Mouse (Mus musculus) heart, postnatal 4 days (tissue): ENCODE results near the gene Prpf39. TPM values are rescaled to one million over a fixed set of nuclear protein-coding genes. Genes with fewer than 3 reads are reported as not detected.

Experiments
- total RNA-seq, 2 experiments: library from RNA; stranded (reverse); gene quantifications; 2 replicates each; pipeline ENCODE4 v1.2.3; 2021

The Prpf39 gene
- total RNA-seq, 2 experiments from 2014 or later: 24.4 to 26.3 TPM

Other genes starting within 250 kb of the Prpf39 start
- 1 to 10 TPM; 3.8 to 4.9 TPM for gene Gm527, start 118.4 kb upstream of the Prpf39 start, total RNA-seq
- gene Klhl28, start 70.8 kb upstream of the Prpf39 start, total RNA-seq: 10 to 100 TPM; 12.9 to 13.0 TPM
- 10 to 100 TPM; 16.5 to 18.9 TPM for gene Togaram1, start 70.5 kb upstream of the Prpf39 start, total RNA-seq
- 100 to 1,000 TPM; 201 to 203 TPM for gene Fkbp3, start 37.7 kb downstream of the Prpf39 start, total RNA-seq
- gene Fancm, start 39.3 kb downstream of the Prpf39 start, total RNA-seq: 10 to 100 TPM in 1 of 2 experiments, 1 to 10 TPM in 1; 9.5 to 14.0 TPM
- gene Mis18bp1, start 136.3 kb downstream of the Prpf39 start, total RNA-seq: 10 to 100 TPM; 10.9 to 13.9 TPM
- gene Wdr20rt, start 189.2 kb downstream of the Prpf39 start, total RNA-seq: not detected